Mouse (Mus musculus): Measurements from ENCODE around the gene Tcl1b2. TPM values are rescaled to one million over a fixed set of nuclear protein-coding genes. Genes with fewer than 3 reads are reported as not detected.
A peak's percentile ranks its signal among the peaks of the same experiment; 100 is the strongest.
"Not testable (repeated sequence)": the region's sequence is repeated elsewhere in the genome, so short reads cannot be mapped to it uniquely, and the experiment has no call there.

Gene Tcl1b2
- polyA plus RNA-seq, 1 experiment from 2014 or later = not detected

DNA sequence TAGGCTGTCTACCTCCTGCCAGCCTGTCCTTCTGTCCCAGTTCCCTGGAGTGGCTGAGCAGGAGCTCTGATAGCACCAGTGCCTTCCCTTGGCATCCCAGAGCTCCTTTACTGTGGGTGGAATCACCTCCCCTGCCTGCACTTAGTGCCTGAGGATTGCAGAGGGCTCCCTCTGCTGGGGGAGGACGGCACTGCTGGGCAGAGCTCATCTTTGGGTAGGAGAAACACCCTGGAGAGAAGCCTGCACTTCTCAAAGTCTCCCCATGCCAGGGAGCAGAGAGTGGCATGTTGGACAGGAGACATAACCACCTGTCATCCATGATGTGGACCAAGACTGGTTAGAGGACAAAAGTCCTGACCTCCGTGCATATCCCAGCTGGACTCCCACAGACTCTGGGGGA, 43.2 kb downstream of the Tcl1b2 start:
- H3K27me3 ChIP-seq (ENCODE audit: control insufficient read depth, insufficient read depth, low read length); DNase-seq (ENCODE audit: low spot score); H3K9me3 ChIP-seq (ENCODE audit: control insufficient read depth, low read length); H3K4me2 ChIP-seq (replicated peaks; ENCODE audit: low read depth); H3K4me3 ChIP-seq (ENCODE audit: low read depth, low read length); H3K9ac ChIP-seq (ENCODE audit: low read length); H3K36me3 ChIP-seq (ENCODE audit: control insufficient read depth, insufficient read depth, low read length); ATAC-seq (ENCODE audit: low FRiP score, low TSS enrichment); H3K4me1 ChIP-seq (replicated peaks; ENCODE audit: control insufficient read depth, insufficient read depth); H3K27ac ChIP-seq (replicated peaks): not testable (repeated sequence)
- WGBS = 48% methylated on average over 2 of the region's 2 CpGs
- TF ChIP-seq CTCF (IDR thresholded peaks at IDR 0.05; ENCODE audit: low read depth) = peak; percentile 61

DNA sequence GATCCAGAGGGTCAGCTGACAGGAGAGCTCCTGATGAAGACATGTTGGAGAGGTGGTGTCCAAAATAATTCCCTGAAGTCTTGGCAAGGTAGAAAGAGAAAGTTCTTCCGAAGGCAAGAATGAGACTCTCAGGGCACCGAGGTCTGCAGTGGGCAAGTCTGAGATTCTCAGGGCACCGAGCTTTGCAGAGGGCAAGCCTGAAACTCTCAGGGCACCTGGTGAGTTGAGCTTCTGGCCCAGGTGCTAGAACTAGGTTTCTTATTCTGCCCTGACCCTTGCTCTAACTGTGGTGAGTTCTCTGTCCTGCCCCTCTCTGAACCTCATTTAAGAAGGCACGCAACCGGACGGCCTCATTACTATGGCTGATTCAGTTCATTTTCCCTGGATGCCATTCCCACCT, 44.9 kb downstream of the Tcl1b2 start, which contains the start of gene Tcl1b3:
TSS of gene Tcl1b3 (plus strand) at position 301 of the 400 bp plus-strand sequence.
- not testable (repeated sequence) for DNase-seq (ENCODE audit: low spot score); H3K9me3 ChIP-seq (ENCODE audit: control insufficient read depth, low read length); H3K36me3 ChIP-seq (ENCODE audit: control insufficient read depth, insufficient read depth, low read length); H3K4me1 ChIP-seq (replicated peaks; ENCODE audit: control insufficient read depth, insufficient read depth); H3K27ac ChIP-seq (replicated peaks); ATAC-seq (ENCODE audit: low FRiP score, low TSS enrichment); H3K9ac ChIP-seq (ENCODE audit: low read length); H3K4me3 ChIP-seq (ENCODE audit: low read depth, low read length); H3K4me2 ChIP-seq (replicated peaks; ENCODE audit: low read depth); H3K27me3 ChIP-seq (ENCODE audit: control insufficient read depth, insufficient read depth, low read length)
- 85% methylated on average over 6 of the region's 6 CpGs for WGBS

GRCm38 (mm10) chr12:105199684-105200497, 54.1 kb downstream of the Tcl1b2 start:
- not testable (repeated sequence) for H3K4me1 ChIP-seq (replicated peaks; ENCODE audit: control insufficient read depth, insufficient read depth); H3K27ac ChIP-seq (replicated peaks); H3K9me3 ChIP-seq (ENCODE audit: control insufficient read depth, low read length); H3K36me3 ChIP-seq (ENCODE audit: control insufficient read depth, insufficient read depth, low read length); DNase-seq (ENCODE audit: low spot score); H3K9ac ChIP-seq (ENCODE audit: low read length); H3K4me2 ChIP-seq (replicated peaks; ENCODE audit: low read depth); H3K4me3 ChIP-seq (ENCODE audit: low read depth, low read length); H3K27me3 ChIP-seq (ENCODE audit: control insufficient read depth, insufficient read depth, low read length); ATAC-seq (ENCODE audit: low FRiP score, low TSS enrichment)
- 69% methylated on average over 7 of the region's 7 CpGs for WGBS

- H3K36me3 ChIP-seq (ENCODE audit: control insufficient read depth, insufficient read depth, low read length) = not testable (repeated sequence)
- 67% methylated on average over 1 of the region's 1 CpGs for WGBS
Observed at GRCm38 (mm10) chr12:105201657-105202056, 55.8 kb downstream of the Tcl1b2 start, which contains the start of gene Tcl1b4. TSS of gene Tcl1b4 (plus strand) at chr12:105201957.

More at GRCm38 (mm10) chr12:105201657-105202056, 55.8 kb downstream of the Tcl1b2 start, which contains the start of gene Tcl1b4:
- not testable (repeated sequence) for H3K9ac ChIP-seq (ENCODE audit: low read length); H3K27ac ChIP-seq (replicated peaks); H3K9me3 ChIP-seq (ENCODE audit: control insufficient read depth, low read length); H3K4me3 ChIP-seq (ENCODE audit: low read depth, low read length); H3K4me1 ChIP-seq (replicated peaks; ENCODE audit: control insufficient read depth, insufficient read depth); DNase-seq (ENCODE audit: low spot score); ATAC-seq (ENCODE audit: low FRiP score, low TSS enrichment); H3K27me3 ChIP-seq (ENCODE audit: control insufficient read depth, insufficient read depth, low read length); H3K4me2 ChIP-seq (replicated peaks; ENCODE audit: low read depth)

Other genes starting within 250 kb of the Tcl1b2 start
- 0.62 and 0.72 TPM in 2 replicates for gene Syne3, start 136.2 kb upstream of the Tcl1b2 start, polyA plus RNA-seq (2015; fragmentation: Nextera tagmentation; extraction: Ambion mirVana)
- gene Glrx5, start 113.3 kb upstream of the Tcl1b2 start, polyA plus RNA-seq (2015; fragmentation: Nextera tagmentation; extraction: Ambion mirVana) = 125 and 134 TPM in 2 replicates
- not detected in 2 replicates for gene Tcl1b1, start 13.7 kb downstream of the Tcl1b2 start, polyA plus RNA-seq (2015; fragmentation: Nextera tagmentation; extraction: Ambion mirVana)
- gene Tcl1b5, start 30.3 kb downstream of the Tcl1b2 start, polyA plus RNA-seq (2015; fragmentation: Nextera tagmentation; extraction: Ambion mirVana) = not detected in 2 replicates
- gene Tcl1b3, start 45.0 kb downstream of the Tcl1b2 start, polyA plus RNA-seq (2015; fragmentation: Nextera tagmentation; extraction: Ambion mirVana) = not detected in 2 replicates
- gene Tcl1b4, start 55.9 kb downstream of the Tcl1b2 start, polyA plus RNA-seq (2015; fragmentation: Nextera tagmentation; extraction: Ambion mirVana) = not detected in 2 replicates
- not detected in 2 replicates for gene Tcl1, start 76.8 kb downstream of the Tcl1b2 start, polyA plus RNA-seq (2015; fragmentation: Nextera tagmentation; extraction: Ambion mirVana)
- gene Tunar, start 187.9 kb downstream of the Tcl1b2 start, polyA plus RNA-seq (2015; fragmentation: Nextera tagmentation; extraction: Ambion mirVana) = 0.06 and 0.07 TPM in 2 replicates

Measured in stomach, postnatal 0 days (tissue).